Mouse (Mus musculus) heart, adult 2 months (tissue): ENCODE measurements at regions not wholly inside any gene's neighbourhood (a gene's known extent, or its start where the extent isn't known, plus 50 kb on each side); places are given as distances from the start of the nearest gene placed in this dataset.

Source experiments
- DNase-seq, 2 experiments: peaks; one replicate each; pipeline ENCODE4 v3.0.0; 2021
- H3K27ac ChIP-seq: fragments of 200-600 bp; 2 replicates; pipeline ENCODE4 v1.8.1; 2022
- H3K27me3 ChIP-seq: fragments of 200-500 bp; 2 replicates; pipeline ENCODE4 v1.6.1; 2012; ENCODE audit warnings: mild to moderate bottlenecking, low read length, inconsistent platforms, mixed read lengths; ENCODE audit not compliant: control insufficient read depth, insufficient read depth
- H3K36me3 ChIP-seq: fragments of 200-500 bp; 2 replicates; pipeline ENCODE4 v1.6.1; 2012; ENCODE audit warnings: low read length, inconsistent platforms; ENCODE audit not compliant: control insufficient read depth, insufficient read depth
- H3K4me1 ChIP-seq: fragments of 200-500 bp; 2 replicates; pipeline ENCODE4 v1.6.1; 2011; ENCODE audit warnings: low read length; ENCODE audit not compliant: control insufficient read depth, insufficient read depth
- H3K4me3 ChIP-seq: fragments of 200-600 bp; 2 replicates; pipeline ENCODE4 v1.8.1; 2022
- H3K79me2 ChIP-seq: fragments of 200-500 bp; replicated peaks from 2 replicates; pipeline ENCODE4 v1.6.1; 2012; ENCODE audit warnings: mild to moderate bottlenecking, inconsistent platforms, low read length, moderate library complexity, mixed read lengths; ENCODE audit not compliant: control insufficient read depth, insufficient read depth
- H3K9ac ChIP-seq: fragments of 200-500 bp; 2 replicates; pipeline ENCODE4 v1.6.1; 2012; ENCODE audit warnings: low read depth, mild to moderate bottlenecking, control low read depth, inconsistent platforms, low read length, mixed read lengths
- CTCF ChIP-seq: fragments of 200-600 bp; IDR thresholded peaks from 2 replicates; pipeline ENCODE4 v1.8.1; 2022; ENCODE audit warnings: antibody characterized with exemption, mild to moderate bottlenecking, moderate library complexity
- EP300 ChIP-seq: fragments of 200-500 bp; IDR thresholded peaks from 2 replicates; pipeline ENCODE4 v1.6.1; 2011; ENCODE audit warnings: low read depth, low read length, control low read depth; ENCODE audit not compliant: insufficient read depth
- POLR2A ChIP-seq: fragments of 200-500 bp; IDR thresholded peaks from 2 replicates; pipeline ENCODE4 v1.6.1; 2011; ENCODE audit warnings: mild to moderate bottlenecking, low read depth, low read length, control low read depth; ENCODE audit not compliant: insufficient read depth
- WGBS: fragments of 180-500 bp; shearing (Covaris S2); methylation state at CpG from one replicate; pipeline ENCODE4 v1.1.7; 2018; 5-methylcytosine and 5-hydroxymethylcytosine counted together
- intact Hi-C: fragments of 180-260 bp; cut with DNase I; formaldehyde crosslinking; loops from one replicate; pipeline ENCODE4 v1.15.1; 2025

DNA sequence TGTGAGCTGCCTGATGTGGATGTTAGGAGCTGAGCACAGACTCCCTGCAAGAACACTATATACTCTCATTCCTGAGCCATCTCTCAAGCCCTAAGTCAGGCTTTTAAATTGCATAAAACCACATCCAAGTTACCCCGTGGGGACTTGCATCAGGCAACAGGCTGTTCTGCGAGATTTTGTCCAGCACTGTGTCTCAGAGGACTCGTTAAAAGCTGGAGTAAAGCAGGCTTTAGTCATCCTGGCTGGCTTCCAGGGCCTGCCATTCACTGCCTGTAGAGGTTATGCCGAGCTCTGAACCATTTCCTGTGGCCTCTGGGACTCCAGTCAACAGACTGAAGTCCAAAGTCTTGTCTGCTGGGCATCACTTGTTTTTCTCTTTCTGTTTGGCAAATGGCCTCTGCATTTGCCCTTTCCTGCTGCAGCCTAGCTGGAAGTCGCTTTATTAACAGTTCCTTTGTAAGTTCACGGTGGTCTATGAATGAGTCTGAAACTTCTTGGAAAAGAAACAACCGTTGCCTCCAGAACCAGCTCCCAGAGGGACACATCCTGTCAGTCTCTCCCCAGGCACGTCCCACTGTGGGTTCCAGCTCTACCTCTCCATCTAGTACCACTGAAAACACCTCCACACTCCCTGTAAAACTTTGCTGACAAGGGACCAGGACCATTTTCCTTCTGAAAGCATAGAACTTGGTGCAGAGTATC is 61.8 kb upstream of the C1qtnf3 start:
- DNase-seq, result peak; percentile 73 to 82
- intact Hi-C loops, result no loop called here
- 16% methylated on average over 8 of the region's 8 CpGs for WGBS

DNA sequence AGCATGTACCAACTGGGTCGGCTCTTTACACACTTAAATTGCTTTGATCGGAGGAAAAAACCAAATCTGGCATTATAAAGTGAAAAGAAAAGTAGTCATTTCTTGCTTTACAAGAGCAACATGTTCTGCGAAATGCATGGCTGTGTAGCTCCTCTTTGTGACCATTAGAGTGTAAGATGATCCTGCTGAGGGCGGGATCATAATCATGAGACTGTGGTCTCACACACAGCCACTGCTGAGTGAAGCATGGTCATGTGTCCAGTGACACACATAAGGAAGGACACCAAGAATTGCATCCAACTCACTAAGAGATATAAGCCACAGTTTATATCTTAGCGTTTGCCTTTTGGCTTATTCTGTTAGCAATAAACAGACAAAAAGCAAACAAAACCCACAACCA is 53.8 kb upstream of the C1qtnf3 start:
- WGBS, result 72% methylated on average over 5 of the region's 5 CpGs
- Histone ChIP-seq H3K27me3 (no peaks in the 10 kb centered on the region), H3K4me1 (no peaks in the 10 kb centered on the region; the same call in 1 of the 2 replicates), H3K4me3 (no peak overlapping the region), H3K79me2 (no peaks in the 10 kb centered on the region), H3K9ac (no peak overlapping the region), H3K27ac (no peak overlapping the region), H3K36me3 (no peaks in the 10 kb centered on the region)
- DNase-seq, result no peak
- no peak for TF ChIP-seq CTCF
- TF ChIP-seq EP300, result no peak
- TF ChIP-seq POLR2A, result no peak
- intact Hi-C loops, result no loop called here

More for the DNA sequence above, 61.8 kb upstream of the C1qtnf3 start:
- H3K9ac ChIP-seq, result no peak overlapping the region
- peaks cover 4% of the 10 kb centered on the region for H3K4me1 ChIP-seq
- peak overlapping the region; percentile 15 for H3K27ac ChIP-seq
- H3K79me2 ChIP-seq, result no peaks in the 10 kb centered on the region
- H3K36me3 ChIP-seq, result no peaks in the 10 kb centered on the region
- no peaks in the 10 kb centered on the region for H3K27me3 ChIP-seq
- H3K4me3 ChIP-seq, result no peak overlapping the region
- TF ChIP-seq POLR2A (no peak), EP300 (no peak), CTCF (no peak)

DNA sequence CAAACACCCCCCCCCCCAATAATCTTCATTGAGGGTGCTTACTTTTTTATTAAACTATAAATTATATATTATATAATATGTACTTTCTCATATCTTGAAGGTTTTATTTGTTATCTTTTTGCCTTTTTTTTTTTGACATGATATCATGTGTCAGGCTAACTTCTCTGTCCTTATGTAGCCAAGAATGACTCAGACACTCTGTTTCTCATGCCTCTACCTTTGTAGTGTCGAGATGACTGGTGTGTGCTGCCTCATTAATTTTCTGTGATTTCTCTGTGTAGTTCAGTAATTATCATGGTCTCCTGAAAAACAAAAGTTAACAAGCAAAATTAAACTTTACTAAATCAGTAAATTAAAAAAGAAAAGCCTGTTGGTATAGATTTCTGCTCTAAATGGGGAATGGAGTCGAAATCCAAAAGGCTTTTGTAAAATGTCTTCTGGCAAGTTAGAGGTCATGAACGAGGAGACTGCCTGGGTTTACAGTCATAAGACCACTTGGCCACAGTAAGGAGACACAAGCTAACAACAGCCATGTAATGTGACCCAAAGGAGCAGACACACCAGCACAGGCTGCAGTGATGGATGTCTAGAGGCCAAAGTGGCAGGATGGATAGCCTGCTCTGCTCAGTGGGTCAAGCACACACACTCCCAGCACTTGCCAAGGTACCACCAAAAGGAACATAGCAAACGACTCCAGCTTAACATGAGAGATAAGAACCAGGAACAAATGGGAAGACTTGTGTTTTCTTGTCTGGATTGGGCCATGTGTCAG is 53.2 kb upstream of the C1qtnf3 start:
- TF ChIP-seq EP300, result no peak
- no peak for TF ChIP-seq CTCF
- no peak for TF ChIP-seq POLR2A
- no peaks in the 10 kb centered on the region for H3K79me2 ChIP-seq
- H3K4me1 ChIP-seq, result no peaks in the 10 kb centered on the region; the same call in 1 of the 2 replicates
- 60% methylated on average over 4 of the region's 4 CpGs for WGBS
- no peak overlapping the region for H3K4me3 ChIP-seq
- no peak for DNase-seq
- intact Hi-C loops, result no loop called here
- H3K9ac ChIP-seq, result no peak overlapping the region
- H3K36me3 ChIP-seq, result no peaks in the 10 kb centered on the region
- no peaks in the 10 kb centered on the region for H3K27me3 ChIP-seq
- no peak overlapping the region for H3K27ac ChIP-seq

DNA sequence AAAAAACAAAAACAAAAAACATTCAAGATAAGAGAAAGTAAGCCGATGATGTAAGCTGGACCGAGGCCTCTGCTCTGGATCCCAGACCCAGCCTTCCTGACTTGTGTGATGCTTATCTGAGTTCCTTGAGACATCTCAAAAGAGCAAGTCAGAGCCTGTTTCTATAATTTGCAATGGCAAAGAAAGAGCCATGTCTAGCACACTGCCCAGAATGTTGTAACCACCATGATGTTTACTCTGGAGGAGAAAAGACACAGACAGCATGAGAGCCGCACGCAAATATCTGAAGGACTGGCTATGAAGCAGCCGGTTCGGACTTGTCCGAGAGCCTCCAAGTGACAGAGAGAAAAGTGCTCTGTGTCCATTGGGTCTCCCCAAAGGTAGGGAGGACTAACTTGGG is 52.2 kb upstream of the C1qtnf3 start:
- TF ChIP-seq EP300, result no peak
- no peak overlapping the region for H3K9ac ChIP-seq
- whole genome bisulfite sequencing, result 80% methylated on average over 7 of the region's 7 CpGs
- no peak overlapping the region for H3K4me3 ChIP-seq
- no peak for DNase-seq
- no peaks in the 10 kb centered on the region for H3K36me3 ChIP-seq
- intact Hi-C loops, result no loop called here
- H3K27ac ChIP-seq, result no peak overlapping the region
- no peaks in the 10 kb centered on the region for H3K27me3 ChIP-seq
- no peaks in the 10 kb centered on the region; the same call in 1 of the 2 replicates for H3K4me1 ChIP-seq
- no peaks in the 10 kb centered on the region for H3K79me2 ChIP-seq

DNA sequence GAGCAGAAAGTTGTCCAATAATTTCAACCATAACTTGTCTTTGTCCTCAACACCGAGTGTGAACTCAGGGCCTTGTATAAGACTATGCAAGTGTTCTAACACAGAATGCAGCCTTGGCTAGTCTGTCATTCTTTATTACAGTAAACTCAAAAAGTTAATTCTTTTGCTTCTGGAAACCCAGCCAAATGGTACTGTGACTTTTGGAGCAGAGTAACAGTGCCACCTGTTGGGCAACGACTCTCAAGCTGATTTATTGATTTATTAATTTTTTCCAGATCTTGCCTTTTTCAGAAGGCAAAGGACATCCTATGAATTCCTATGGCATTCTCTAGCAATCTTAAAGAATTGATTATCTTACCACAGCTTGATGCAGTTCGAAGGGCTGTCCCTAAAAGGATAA is 51.1 kb upstream of the C1qtnf3 start:
- no peak overlapping the region for H3K9ac ChIP-seq
- no peaks in the 10 kb centered on the region; the same call in 1 of the 2 replicates for H3K4me1 ChIP-seq
- WGBS, result 37% methylated on average over 3 of the region's 3 CpGs
- H3K27ac ChIP-seq, result no peak overlapping the region
- peak; percentile 8 to 39 for DNase-seq
- no peaks in the 10 kb centered on the region for H3K79me2 ChIP-seq
- no peak overlapping the region for H3K4me3 ChIP-seq
- peak; percentile 81 for TF ChIP-seq CTCF
- no peak for TF ChIP-seq EP300
- no peak for TF ChIP-seq POLR2A
- intact Hi-C loops, result loop anchor here (1.0 kb wide), 1 partner anchor 400 kb away; no protein-coding TSS in a partner anchor
- no peaks in the 10 kb centered on the region for H3K36me3 ChIP-seq
- H3K27me3 ChIP-seq, result no peaks in the 10 kb centered on the region

DNA sequence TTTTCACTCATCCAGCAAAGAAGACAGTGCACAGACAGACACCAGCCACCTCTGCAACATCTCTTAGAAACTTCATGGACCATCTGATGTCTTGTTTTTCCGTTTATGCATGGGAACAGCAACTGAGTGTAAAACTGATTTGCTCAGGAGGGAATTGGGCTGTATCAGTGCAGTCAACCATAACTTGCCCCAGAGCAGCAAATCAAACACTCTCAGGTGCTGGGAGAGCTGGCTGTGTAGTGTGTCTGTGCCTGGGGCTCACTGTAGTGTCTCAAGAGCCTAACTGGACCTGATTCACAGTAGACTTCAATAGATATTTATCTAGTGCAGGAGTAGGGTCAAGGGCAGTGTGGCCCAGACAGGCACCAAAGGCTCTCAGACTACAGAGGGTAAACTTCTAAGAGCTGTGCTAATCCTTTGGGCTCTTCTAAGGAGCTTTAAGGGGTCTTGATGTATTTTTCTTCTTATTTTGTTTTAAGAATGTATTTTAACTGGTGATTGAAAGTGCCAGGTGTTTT is 50.3 kb upstream of the C1qtnf3 start:
- no peak for TF ChIP-seq EP300
- TF ChIP-seq POLR2A, result no peak
- no peak for TF ChIP-seq CTCF
- no peaks in the 10 kb centered on the region; the same call in 1 of the 2 replicates for H3K4me1 ChIP-seq
- H3K27ac ChIP-seq, result no peak overlapping the region
- H3K9ac ChIP-seq, result no peak overlapping the region
- no peaks in the 10 kb centered on the region for H3K27me3 ChIP-seq
- WGBS, result 45% methylated on average over 1 of the region's 1 CpGs
- intact Hi-C loops, result loop anchor here (1.0 kb wide), 1 partner anchor 401 kb away; no protein-coding TSS in a partner anchor
- H3K4me3 ChIP-seq, result no peak overlapping the region
- H3K79me2 ChIP-seq, result no peaks in the 10 kb centered on the region
- DNase-seq, result no peak
- no peaks in the 10 kb centered on the region for H3K36me3 ChIP-seq
